Mouse (Mus musculus): Measurements from ENCODE around the gene Tekt4.

Tekt4 gene

DNA sequence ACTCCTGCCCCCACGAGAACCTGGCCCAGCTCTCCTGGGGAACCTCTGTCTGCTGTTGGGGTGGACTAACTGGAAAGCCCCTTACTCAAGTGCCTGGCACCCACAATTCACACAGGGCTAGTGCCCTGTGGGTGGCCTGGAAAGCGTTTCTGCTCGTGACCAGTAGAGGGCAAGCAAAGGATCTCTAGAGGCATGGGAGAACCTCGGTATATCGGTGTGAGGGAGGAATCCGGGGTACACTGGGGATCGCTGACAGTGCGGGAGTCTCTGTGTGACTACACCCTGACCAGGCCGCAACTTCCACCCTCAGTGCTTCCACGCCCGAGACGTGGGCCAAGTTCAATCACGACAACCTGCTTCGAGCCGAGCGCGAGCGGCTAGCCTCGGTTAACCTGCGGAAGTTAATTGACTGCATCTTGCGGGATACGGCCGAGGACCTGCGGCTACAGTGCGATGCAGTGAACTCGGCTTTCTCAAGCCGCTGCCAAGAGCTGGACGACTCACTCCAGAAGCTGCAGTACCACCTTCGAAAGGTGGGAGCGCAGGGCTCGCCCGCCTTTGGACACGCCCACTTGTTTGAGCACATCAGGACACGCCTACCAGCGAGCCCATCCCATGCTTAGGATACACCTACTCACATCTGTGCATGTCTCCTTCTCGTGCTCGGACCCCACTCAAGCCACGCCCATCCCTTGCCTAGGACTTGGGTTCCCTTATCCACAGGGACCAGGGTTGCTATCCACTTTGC is 20.1 kb downstream of the Tekt4 start:
- in situ Hi-C loops (cut with MboI, MseI): loop anchor here (5.0 kb wide), 2 partner anchors 77 to 333 kb away; partner anchors contain the start of gene Fbxl16

- in situ Hi-C loops (cut with MboI, MseI): no loop called here
These were observed 21.7 kb downstream of the Tekt4 start for GRCm38 (mm10) chr17:25475946-25476744.

- in situ Hi-C loops (cut with MboI, MseI): loop anchor here (10.0 kb wide), 1 partner anchor 745 kb away; no protein-coding TSS in a partner anchor
These were observed 25.7 kb downstream of the Tekt4 start for GRCm38 (mm10) chr17:25480152-25480551.

DNA sequence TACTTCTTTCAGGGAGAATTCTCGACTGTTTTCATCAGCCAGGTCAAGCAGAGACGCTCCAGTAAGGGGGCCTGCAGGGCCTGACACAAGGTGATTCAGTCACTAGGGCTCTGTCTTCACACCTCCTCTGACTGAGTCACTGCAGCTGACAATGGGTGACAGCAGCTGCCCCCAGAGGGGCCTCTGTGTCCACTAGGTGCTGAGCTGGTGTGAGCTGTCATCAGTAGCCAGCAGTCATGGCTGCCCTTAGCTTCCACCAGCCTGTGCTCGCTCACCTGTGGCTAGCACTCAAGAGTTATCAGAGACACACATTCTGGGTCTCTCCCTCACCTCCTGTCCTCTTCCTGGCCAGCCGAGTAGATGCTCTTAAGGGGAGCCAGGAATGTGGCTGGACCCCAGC is 26.4 kb downstream of the Tekt4 start:
- in situ Hi-C loops (cut with MboI, MseI): loop anchor here (10.0 kb wide), 1 partner anchor 744 kb away; no protein-coding TSS in a partner anchor

DNA sequence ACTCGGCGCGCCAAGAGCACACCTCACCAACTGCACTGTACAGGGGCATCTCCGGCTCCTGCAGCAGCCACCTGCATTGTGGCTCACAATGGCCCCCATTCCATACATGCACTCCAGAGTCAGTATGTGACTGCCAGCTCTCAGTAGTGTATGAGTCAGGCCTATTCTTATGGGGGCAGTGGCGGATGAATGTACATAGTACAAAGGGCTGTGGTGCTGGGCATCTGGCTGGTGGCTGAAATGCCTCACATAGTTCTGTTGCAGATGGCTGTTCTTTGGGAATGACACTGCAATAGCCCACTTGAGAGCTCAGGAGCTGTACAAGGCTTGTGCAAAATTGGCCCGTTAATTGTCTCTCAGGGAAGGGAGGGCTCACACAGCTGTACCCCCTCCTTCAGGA is 27.7 kb downstream of the Tekt4 start:
- in situ Hi-C loops (cut with MboI, MseI): loop anchor here (10.0 kb wide), 1 partner anchor 743 kb away; no protein-coding TSS in a partner anchor

GRCm38 (mm10) chr17:25497013-25497412 is 42.6 kb downstream of the Tekt4 start, which contains the start of gene Sstr5:
Gene Sstr5 (minus strand): TSS chr17:25497288.
- in situ Hi-C loops (cut with MboI, MseI): no loop called here

DNA sequence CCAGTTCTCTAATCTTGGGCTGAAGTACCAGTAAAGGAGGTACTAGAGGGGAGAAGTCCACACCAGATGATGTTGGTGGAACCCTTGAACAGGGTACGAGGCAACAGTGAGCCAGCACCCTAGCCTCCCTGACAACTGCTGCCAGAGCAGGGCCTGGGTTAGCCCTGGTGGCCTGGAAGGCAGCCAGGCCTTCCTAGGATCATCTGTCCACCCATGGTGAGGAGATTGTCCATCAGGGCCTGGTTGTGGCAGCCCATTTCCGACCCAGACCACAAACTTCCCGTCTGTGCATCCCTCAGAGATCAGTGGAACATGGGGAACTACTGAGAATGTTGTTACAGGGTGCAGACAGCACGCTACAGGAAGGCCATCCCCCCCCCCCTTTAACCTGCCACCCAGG is 48.2 kb downstream of the Tekt4 start:
- in situ Hi-C loops (cut with MboI, MseI): no loop called here

DNA sequence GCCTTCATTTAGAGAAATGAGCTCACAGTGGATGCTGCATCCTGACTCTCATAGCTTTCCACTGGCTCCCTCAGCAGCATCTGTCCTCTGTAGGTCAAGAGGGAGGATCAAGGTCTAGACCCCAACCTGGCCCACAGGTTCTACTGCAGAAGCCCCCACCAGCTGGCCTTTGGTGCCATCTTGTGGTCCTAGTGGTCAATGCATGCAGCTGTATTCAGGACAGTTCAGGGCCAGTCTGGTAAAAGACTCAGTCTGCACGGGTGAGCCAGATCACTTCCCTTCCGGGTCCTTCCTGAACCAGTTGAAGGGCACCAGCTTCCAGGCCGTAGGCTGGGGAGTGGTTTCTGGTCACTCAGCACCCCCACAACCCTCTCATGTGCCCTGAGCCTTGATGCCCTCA is 53.4 kb downstream of the Tekt4 start:
- in situ Hi-C loops (cut with MboI, MseI): no loop called here

DNA sequence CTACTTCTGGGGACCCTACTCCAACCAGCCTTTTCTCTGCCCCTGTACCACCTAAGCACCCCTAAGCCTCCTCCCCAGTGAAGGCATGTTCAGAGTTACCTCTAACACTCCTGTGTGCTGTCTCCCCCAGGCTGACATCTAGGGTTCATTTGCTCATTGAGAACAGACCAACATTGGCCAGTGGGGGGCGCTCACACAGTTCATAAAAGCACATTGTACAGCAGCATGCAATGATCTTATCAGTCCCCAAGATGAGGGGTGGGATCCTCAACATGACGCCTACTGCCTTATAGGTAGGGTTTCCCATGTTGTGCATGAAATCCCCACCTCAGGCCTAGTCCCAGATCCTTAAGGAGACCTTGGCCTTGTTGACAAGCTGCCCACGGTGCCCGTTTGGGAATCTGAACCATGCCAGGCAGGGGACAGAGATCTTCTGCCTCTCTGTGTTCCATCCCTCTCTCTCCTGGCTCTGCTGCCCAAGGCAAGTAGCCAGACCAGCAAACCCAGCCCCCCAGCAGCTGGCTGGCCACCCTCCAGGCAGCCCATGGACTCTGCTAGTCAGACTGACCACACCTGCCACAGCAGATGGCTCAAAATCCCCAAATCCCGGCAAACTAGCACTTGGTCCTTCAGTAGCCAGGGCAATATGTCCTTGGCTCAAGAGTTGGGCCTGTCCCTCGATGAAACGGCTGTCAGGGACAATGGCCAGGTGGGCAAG is 54.6 kb downstream of the Tekt4 start:
- in situ Hi-C loops (cut with MboI, MseI): no loop called here

- in situ Hi-C loops (cut with MboI, MseI): no loop called here
These were observed 55.8 kb downstream of the Tekt4 start for GRCm38 (mm10) chr17:25510074-25510830.

DNA sequence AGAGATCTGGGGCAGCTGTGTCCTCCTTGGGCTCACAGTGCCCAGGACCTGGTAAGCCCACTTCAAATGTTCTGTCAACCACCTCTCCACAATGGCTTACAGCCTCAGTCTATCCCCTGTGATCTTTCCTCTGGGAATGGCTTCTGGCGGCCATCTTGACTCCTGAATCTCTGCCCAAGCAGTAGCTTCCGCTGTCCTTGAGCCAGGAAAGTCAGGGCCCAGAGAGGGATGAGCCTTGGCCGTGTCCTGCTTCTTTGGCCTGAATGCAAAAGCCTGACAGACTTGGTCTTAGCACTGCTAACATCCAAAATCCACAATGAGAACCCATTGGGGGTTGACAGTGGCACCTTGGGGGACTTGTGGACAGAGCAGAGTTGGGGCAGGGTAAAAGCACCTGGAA is 57.5 kb downstream of the Tekt4 start:
- in situ Hi-C loops (cut with MboI, MseI): no loop called here

GRCm38 (mm10) chr17:25514055-25514454 is 59.6 kb downstream of the Tekt4 start:
- in situ Hi-C loops (cut with MboI, MseI): no loop called here

- in situ Hi-C loops (cut with MboI, MseI): no loop called here
These were observed 61.9 kb downstream of the Tekt4 start for GRCm38 (mm10) chr17:25516315-25516714.

GRCm38 (mm10) chr17:25518144-25518543 is 63.7 kb downstream of the Tekt4 start:
- in situ Hi-C loops (cut with MboI, MseI): no loop called here

- in situ Hi-C loops (cut with MboI, MseI): no loop called here
These were observed 65.1 kb downstream of the Tekt4 start for GRCm38 (mm10) chr17:25519511-25519910.

GRCm38 (mm10) chr17:25520492-25520891 is 66.1 kb downstream of the Tekt4 start:
- in situ Hi-C loops (cut with MboI, MseI): no loop called here

GRCm38 (mm10) chr17:25522080-25522479 is 67.7 kb downstream of the Tekt4 start:
- in situ Hi-C loops (cut with MboI, MseI): no loop called here
